Mouse (Mus musculus) kidney, postnatal 10 days (tissue): ENCODE data around the gene Frmpd4.

ENCODE experiments used
- DNase-seq: peaks from one replicate; pipeline ENCODE4 v3.0.0; 2021; ENCODE audit warnings: mixed read lengths

The Frmpd4 gene

DNA sequence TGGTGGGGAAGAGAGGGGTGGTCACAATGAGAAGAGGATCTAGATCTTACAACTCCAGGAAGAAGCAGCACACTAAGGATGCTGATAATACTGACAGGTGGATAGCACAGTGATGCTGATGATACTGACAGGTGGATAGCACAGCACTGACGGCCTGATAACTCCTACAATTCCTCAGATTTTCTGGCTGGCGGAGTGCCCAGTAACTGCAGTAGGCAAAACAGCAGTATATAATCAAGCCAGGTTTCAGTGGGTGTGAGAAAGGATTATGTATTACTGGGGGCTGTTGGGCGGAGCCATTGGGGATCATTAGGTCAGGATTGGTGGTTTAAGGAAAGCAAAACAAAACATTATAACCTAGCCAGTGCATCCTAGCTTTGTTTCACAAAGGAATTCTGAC, 1053.9 kb downstream of the Frmpd4 start:
- no peak for DNase-seq

GRCm38 (mm10) chrX:167522528-167522927, 1054.5 kb downstream of the Frmpd4 start:
- no peak for DNase-seq

DNA sequence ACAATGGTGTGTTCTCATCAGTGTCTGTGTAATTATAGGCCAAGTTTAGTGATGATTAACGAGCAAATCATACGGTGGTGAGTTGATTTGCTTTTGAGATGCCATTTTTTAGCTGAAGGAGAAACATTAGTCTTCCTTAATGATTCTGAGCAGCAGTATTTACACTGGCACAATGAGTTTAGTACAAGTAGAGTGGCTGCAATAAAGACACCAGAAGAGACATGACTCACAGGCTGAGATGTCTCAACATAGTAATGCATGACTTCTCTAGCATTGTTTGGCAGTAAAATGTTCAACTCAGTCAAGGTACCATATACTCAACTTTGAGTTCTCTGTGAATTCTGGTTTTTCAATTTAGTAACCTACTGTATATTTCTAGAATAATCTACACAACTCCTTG, 1058.6 kb downstream of the Frmpd4 start:
- no peak for DNase-seq

DNA sequence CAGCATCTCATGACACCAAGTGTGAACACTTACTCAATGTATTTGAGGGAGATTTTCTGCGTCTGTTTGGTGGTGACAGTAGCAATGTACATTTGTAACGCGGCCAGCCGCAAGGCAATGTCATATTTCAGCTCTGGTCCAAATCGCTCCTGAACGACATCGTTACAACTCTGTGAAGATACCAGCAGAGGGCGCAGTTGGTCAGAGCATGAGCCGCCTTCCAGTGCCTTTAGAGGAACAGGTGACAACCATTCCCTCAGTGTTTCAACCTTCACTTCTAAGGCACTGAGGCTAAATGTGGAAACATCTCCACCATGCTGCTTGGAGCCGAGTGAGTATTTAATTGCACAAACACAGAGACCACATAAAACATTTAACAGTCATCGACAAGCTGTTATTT, 1079.3 kb downstream of the Frmpd4 start:
- DNase-seq = peak; percentile 69

GRCm38 (mm10) chrX:167492265-167492664, 1084.8 kb downstream of the Frmpd4 start:
- no peak for DNase-seq

DNA sequence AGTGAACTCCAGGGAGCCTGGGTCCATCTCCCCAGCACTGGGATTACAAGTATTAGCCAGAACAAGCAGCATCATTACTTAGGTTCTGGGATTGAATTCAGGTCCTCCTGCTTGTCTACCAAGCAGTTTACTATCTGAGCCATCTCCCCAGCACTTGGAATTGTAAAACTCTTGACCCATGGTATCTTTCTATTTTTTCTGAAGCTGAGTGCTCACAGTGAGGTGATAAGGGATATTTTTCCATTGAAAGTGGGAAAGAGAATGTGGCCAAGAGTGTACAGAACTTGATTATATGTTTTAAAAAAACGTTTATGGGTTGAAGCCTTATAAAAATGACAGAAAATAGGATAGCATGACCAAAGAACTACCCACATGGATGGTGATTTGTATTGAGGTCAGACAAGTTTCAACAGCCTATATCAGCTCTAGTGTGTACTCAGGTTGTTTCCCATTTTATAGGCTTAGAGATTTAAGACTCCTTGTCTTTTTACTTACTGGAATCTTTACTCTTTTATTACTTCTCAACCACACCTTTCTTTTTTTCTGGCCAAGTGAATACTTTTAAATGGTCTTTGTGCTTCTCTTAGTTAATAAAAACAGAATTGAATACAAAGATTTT, 1085.3 kb downstream of the Frmpd4 start:
- DNase-seq = no peak

GRCm38 (mm10) chrX:167483409-167484177, 1093.4 kb downstream of the Frmpd4 start:
- no peak for DNase-seq

DNA sequence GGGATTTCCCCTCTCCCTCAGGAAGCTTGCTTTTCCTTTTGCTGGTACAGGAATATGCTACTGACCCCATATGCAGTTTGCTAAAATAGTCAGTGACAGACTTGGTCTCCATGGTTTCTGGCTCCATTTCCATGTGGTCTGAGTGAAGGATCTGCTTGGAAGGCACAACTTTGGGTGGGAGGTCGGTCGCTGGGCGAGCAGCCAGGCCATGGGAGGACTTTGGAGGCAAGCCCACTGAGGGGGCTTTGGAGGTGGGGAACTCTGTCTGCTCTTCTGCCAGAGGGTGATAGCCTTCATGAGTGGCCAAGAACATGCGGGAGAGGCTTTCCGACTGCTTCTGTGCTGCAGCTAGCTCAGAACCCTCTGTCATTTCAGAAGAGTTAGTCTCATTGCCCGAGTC, 1099.4 kb downstream of the Frmpd4 start:
- peak; percentile 4 for DNase-seq

DNA sequence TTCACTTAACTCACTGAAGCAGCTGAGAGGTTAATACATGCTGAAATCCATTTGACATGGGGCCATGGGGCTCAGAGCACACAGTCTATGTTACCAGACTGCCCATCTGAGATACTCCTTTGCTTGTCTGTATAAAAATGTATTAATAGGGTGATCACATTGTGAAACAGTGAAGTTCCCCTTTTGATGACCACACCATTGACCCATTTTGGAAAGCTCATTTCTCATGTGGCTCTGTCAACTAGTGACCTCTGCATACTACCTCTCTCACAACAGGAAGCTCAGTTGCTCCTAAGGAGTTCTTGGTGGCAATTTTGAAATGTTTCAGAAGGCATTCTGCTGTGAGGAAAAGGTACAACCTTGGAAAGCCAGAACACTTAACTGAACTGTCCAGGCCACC, 1142.1 kb downstream of the Frmpd4 start:
- no peak for DNase-seq

DNA sequence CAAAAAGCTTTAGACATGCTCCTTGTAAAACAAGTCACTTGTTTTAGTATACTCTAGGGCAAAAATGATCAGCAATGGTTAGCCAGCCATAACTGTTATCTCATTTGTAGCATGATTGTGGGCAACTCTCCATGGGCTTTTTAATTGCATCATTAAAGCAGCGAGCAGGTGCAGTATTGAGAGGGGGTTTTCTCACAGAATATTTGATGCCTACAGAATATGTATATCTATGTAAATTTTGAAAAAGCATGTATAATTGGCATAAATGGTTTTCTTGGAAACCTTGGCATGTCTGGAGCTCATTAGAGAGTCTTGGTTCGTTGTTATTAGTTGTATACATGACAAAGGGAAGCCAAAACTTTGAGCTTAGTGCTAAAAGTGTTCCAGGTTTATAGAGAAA, 1143.1 kb downstream of the Frmpd4 start:
- DNase-seq = no peak
